Mouse (Mus musculus) hindbrain, embryonic 12.5 days (tissue): ENCODE measurements around the gene Sugct. TPM values are rescaled to one million over a fixed set of nuclear protein-coding genes. Genes with fewer than 3 reads are reported as not detected.
"Not testable (repeated sequence)": the region's sequence is repeated elsewhere in the genome, so short reads cannot be mapped to it uniquely, and the experiment has no call there.

Experiments used
- ATAC-seq: fragments of 200-750 bp; cut with Nextera tagmentation; 2 replicates; pipeline ENCODE4 v1.8.0; 2017; ENCODE audit warnings: moderate TSS enrichment; ENCODE audit not compliant: low FRiP score
- H3K27ac ChIP-seq: fragments of 300-500 bp; sonication (generic); 2 replicates; pipeline ENCODE4 v1.5.1; 2016; ENCODE audit warnings: mild to moderate bottlenecking
- H3K27me3 ChIP-seq: fragments of 300-500 bp; sonication (generic); 2 replicates; pipeline ENCODE4 v1.6.1; 2016; ENCODE audit warnings: mild to moderate bottlenecking
- H3K36me3 ChIP-seq: fragments of 300-500 bp; sonication (generic); 2 replicates; pipeline ENCODE4 v1.6.1; 2016; ENCODE audit warnings: mild to moderate bottlenecking
- H3K4me1 ChIP-seq: fragments of 300-500 bp; sonication (generic); 2 replicates; pipeline ENCODE4 v1.6.1; 2016
- H3K4me2 ChIP-seq: fragments of 300-500 bp; sonication (generic); replicated peaks from 2 replicates; pipeline ENCODE4 v1.6.1; 2016; ENCODE audit warnings: mild to moderate bottlenecking
- H3K4me3 ChIP-seq: fragments of 300-500 bp; sonication (generic); 2 replicates; pipeline ENCODE4 v1.5.1; 2016; ENCODE audit warnings: mild to moderate bottlenecking
- H3K9ac ChIP-seq: fragments of 300-500 bp; sonication (generic); 2 replicates; pipeline ENCODE4 v1.6.1; 2016; ENCODE audit warnings: mild to moderate bottlenecking, moderate library complexity
- H3K9me3 ChIP-seq: fragments of 300-500 bp; sonication (generic); replicated peaks from 2 replicates; pipeline ENCODE4 v1.6.1; 2016; ENCODE audit warnings: mild to moderate bottlenecking
- WGBS: fragments of 180-500 bp; shearing (Covaris S2); methylation state at CpG from one replicate; pipeline ENCODE4 v1.1.7; 2016; 5-methylcytosine and 5-hydroxymethylcytosine counted together
- polyA plus RNA-seq: library from polyadenylated mRNA; unstranded; fragments of >200 nt; fragmentation: Nextera tagmentation; extraction: Ambion mirVana; gene quantifications from 2 replicates; pipeline ENCODE4 v1.2.1, GENCODE M21; 2016

Sugct gene
- polyA plus RNA-seq, 1 experiment from 2014 or later: 4.6 TPM

- no peak for ATAC-seq
- 51% methylated on average over 3 of the region's 3 CpGs for WGBS
- no peak overlapping the region for H3K4me2 ChIP-seq
- no peak overlapping the region for H3K4me3 ChIP-seq
- no peak overlapping the region for H3K9ac ChIP-seq
- no peaks in the 10 kb centered on the region for H3K27me3 ChIP-seq
- H3K9me3 ChIP-seq: no peaks in the 10 kb centered on the region
- no peaks in the 10 kb centered on the region for H3K4me1 ChIP-seq
- H3K36me3 ChIP-seq: no peaks in the 10 kb centered on the region
- H3K27ac ChIP-seq: no peak overlapping the region
These were observed 110.0 kb downstream of the Sugct start for GRCm38 (mm10) chr13:17585267-17585913.

GRCm38 (mm10) chr13:17584804-17585203 is 110.5 kb downstream of the Sugct start:
- H3K4me3 ChIP-seq: no peak overlapping the region
- H3K36me3 ChIP-seq: no peaks in the 10 kb centered on the region
- H3K4me1 ChIP-seq: no peaks in the 10 kb centered on the region
- H3K4me2 ChIP-seq: no peak overlapping the region
- H3K27me3 ChIP-seq: no peaks in the 10 kb centered on the region
- no peak for ATAC-seq
- no peak overlapping the region for H3K27ac ChIP-seq
- H3K9me3 ChIP-seq: no peaks in the 10 kb centered on the region
- H3K9ac ChIP-seq: no peak overlapping the region

DNA sequence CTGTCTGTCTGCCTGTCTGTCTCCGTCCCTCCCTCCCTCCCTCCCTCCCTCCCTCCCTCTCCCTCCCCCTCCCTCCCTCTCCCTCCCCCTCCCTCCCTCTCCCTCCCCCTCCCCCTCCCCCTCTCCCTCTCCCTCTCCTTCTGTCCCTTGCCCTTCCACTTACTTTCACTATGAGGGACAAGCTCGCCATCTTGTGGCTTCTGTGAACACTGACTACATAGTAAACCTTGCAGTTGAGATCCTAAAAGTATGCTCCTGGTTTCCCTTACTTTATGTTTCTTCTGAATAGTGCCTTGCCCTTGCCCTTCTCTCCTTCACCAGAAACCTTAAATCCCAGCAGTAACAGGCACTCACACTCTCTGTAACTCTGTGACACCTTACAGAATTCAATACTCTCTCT is 113.7 kb downstream of the Sugct start:
- no peak for ATAC-seq

DNA sequence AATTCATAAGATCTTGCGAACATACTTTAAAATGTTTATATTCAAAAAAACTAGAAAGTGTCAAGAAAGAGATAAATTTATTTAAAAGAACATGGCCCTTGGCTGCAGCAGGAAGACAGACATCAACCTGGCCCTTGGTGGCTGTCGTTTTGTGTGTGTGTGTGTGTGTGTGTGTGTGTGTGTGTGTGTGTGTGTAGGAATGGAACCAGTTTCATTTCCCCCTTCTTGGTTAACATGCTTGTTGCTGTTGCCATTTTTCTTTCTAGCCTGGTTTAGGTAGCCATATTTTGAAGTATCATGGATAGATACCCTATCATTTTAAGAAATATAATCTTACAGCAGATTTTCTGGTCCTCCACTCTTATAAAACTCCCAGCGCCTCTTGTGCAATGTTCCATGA is 136.0 kb downstream of the Sugct start:
- no peaks in the 10 kb centered on the region for H3K4me1 ChIP-seq
- no peak overlapping the region for H3K27ac ChIP-seq
- no peaks in the 10 kb centered on the region for H3K27me3 ChIP-seq
- 87% methylated on average over 3 of the region's 3 CpGs for whole genome bisulfite sequencing
- ATAC-seq: no peak
- no peaks in the 10 kb centered on the region for H3K9me3 ChIP-seq
- no peaks in the 10 kb centered on the region for H3K36me3 ChIP-seq
- no peak overlapping the region for H3K9ac ChIP-seq
- no peak overlapping the region for H3K4me2 ChIP-seq
- no peak overlapping the region for H3K4me3 ChIP-seq

More for the DNA sequence above, 113.7 kb downstream of the Sugct start:
- Histone ChIP-seq H3K9ac (no peak overlapping the region), H3K27ac (no peak overlapping the region), H3K9me3 (no peaks in the 10 kb centered on the region), H3K36me3 (no peaks in the 10 kb centered on the region), H3K4me3 (no peak overlapping the region), H3K4me1 (no peaks in the 10 kb centered on the region), H3K4me2 (no peak overlapping the region), H3K27me3 (no peaks in the 10 kb centered on the region)
- WGBS: 11% methylated on average over 2 of the region's 2 CpGs

DNA sequence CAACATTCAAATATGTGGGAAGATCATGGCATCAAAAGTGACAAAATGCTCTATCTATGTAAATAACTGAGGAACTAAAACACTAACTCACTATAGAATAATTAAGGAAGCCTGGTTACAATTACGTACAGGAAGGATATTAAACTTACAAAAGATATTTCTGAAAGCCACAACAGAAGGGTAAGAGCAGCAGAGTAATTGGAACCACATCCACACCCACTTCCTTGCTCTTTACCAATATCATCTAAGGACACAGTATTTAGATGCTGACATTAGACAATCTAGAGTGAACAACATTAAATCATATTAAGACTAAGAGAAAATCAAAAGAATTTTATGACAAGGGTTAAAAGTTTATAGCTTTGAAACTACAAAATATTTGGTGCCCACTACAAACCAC is 159.0 kb downstream of the Sugct start:
- Histone ChIP-seq H3K9ac (no peak overlapping the region), H3K9me3 (no peaks in the 10 kb centered on the region), H3K36me3 (no peaks in the 10 kb centered on the region), H3K4me2 (no peak overlapping the region), H3K4me1 (no peaks in the 10 kb centered on the region), H3K4me3 (no peak overlapping the region), H3K27ac (no peak overlapping the region), H3K27me3 (no peaks in the 10 kb centered on the region)
- no peak for ATAC-seq
- 89% methylated on average over 1 of the region's 1 CpGs for WGBS

DNA sequence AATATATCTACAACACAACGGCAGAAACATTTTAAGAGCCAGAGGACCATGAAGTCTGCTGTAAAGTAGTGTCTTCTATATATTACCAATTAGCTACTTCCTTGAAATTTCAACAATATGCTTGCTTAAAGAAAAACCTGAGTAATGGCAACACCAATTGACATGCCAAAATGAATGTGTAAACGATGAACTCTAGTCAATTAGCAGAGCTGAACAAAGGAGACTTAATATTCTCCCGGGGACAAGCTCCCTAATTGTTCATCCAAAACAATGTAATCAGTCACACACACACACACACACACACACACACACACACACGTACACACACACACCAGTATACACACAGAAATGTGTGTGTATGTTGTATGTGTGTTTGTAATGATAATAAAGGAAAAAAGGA is 160.5 kb downstream of the Sugct start:
- H3K27ac ChIP-seq: no peak overlapping the region

GRCm38 (mm10) chr13:17534469-17534868 is 160.9 kb downstream of the Sugct start:
- no peak overlapping the region for H3K9ac ChIP-seq
- H3K27me3 ChIP-seq: no peaks in the 10 kb centered on the region
- H3K9me3 ChIP-seq: no peaks in the 10 kb centered on the region
- no peaks in the 10 kb centered on the region for H3K4me1 ChIP-seq
- H3K4me3 ChIP-seq: no peak overlapping the region
- no peak overlapping the region for H3K4me2 ChIP-seq
- ATAC-seq: no peak
- WGBS: 71% methylated on average over 4 of the region's 4 CpGs
- no peaks in the 10 kb centered on the region for H3K36me3 ChIP-seq
- no peak overlapping the region for H3K27ac ChIP-seq

More for the DNA sequence above, 160.5 kb downstream of the Sugct start:
- H3K27me3 ChIP-seq: no peaks in the 10 kb centered on the region
- no peaks in the 10 kb centered on the region for H3K4me1 ChIP-seq
- WGBS: 58% methylated on average over 4 of the region's 4 CpGs
- ATAC-seq: no peak
- H3K9ac ChIP-seq: no peak overlapping the region
- H3K4me3 ChIP-seq: no peak overlapping the region
- no peaks in the 10 kb centered on the region for H3K9me3 ChIP-seq
- H3K36me3 ChIP-seq: no peaks in the 10 kb centered on the region
- H3K4me2 ChIP-seq: no peak overlapping the region

DNA sequence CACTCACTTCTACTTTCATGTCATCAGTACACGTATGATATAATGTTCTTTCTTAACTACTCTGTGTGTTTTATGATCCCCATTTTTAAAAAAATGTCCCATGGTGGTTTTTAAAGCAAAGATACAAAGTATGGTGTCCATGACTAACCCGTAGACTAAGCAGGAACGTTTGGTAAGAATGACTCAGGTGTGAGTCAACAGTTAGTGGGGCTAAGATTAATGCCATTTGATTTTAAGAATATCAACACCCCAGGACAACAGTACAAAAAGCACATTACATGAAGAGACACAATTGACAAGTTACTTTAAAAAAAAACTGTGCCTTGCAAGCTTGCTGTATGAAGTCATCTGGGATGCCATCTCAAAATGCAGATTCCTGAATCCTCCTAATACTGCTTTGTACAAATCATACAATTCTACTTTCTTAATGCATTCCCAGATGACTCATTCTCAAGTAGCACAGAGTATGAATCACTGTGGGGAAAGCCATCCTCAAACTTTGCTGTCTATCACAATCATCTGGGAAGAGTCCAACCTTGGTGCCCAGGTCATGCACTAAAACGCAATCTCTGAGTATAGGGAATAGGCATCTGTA is 184.1 kb downstream of the Sugct start:
- Histone ChIP-seq H3K4me3 (no peak overlapping the region), H3K9me3 (no peaks in the 10 kb centered on the region), H3K36me3 (no peaks in the 10 kb centered on the region), H3K27me3 (no peaks in the 10 kb centered on the region), H3K9ac (no peak overlapping the region), H3K4me1 (no peaks in the 10 kb centered on the region), H3K4me2 (no peak overlapping the region), H3K27ac (no peak overlapping the region)
- no peak for ATAC-seq
- WGBS: 83% methylated on average over 4 of the region's 4 CpGs

DNA sequence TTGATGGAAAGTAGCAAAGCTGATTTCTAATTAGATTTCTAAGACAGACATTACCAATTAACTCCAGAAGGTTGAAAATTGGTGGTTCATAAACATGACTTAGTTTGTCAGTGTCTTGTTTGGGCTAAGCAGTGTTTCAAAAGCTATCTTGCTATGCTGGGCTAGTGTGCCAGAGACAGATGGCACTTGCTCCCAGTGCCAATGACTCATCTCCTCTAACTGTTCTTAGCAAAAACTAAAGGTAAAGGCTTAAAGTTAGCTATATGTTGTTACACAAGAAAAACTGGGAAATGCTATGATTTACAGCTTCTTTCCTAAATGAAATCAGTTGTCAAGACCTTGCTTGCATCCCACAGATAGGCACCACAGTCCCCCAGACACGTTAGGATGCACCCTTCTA is 200.4 kb downstream of the Sugct start:
- Histone ChIP-seq H3K27me3 (no peaks in the 10 kb centered on the region), H3K9me3 (no peaks in the 10 kb centered on the region), H3K36me3 (no peaks in the 10 kb centered on the region), H3K4me2 (no peak overlapping the region), H3K27ac (no peak overlapping the region), H3K9ac (no peak overlapping the region), H3K4me1 (no peaks in the 10 kb centered on the region), H3K4me3 (no peak overlapping the region)
- no peak for ATAC-seq
- 69% methylated on average over 1 of the region's 1 CpGs for WGBS

DNA sequence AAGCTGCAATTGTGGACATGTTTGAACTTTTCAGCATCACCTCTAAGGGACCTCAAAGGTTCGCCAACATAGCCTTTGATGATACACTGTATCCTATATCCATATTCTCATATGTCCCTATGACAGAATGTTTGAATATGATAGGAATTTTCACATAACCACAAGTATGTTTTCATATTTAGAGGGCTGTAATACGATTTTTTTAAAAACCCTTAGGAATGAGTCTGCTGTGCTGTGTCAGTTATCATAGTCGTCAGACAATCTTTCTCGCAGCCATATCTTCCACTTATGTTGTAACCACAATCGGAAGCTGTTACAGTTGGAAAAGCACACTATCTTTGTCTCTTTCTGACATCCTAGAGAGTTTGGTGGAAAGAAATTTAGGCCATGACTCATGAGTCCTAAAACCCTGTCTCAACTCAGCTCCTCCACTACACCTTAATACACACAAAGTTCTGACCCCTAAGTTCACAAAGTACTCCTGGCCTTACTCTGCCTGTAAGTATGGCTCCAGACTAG is 201.2 kb downstream of the Sugct start:
- no peaks in the 10 kb centered on the region for H3K4me1 ChIP-seq
- H3K4me3 ChIP-seq: no peak overlapping the region
- ATAC-seq: no peak
- no peaks in the 10 kb centered on the region for H3K9me3 ChIP-seq
- H3K27me3 ChIP-seq: no peaks in the 10 kb centered on the region
- no peak overlapping the region for H3K4me2 ChIP-seq
- 88% methylated on average over 5 of the region's 5 CpGs for WGBS
- no peak overlapping the region for H3K9ac ChIP-seq
- no peaks in the 10 kb centered on the region for H3K36me3 ChIP-seq
- no peak overlapping the region for H3K27ac ChIP-seq

DNA sequence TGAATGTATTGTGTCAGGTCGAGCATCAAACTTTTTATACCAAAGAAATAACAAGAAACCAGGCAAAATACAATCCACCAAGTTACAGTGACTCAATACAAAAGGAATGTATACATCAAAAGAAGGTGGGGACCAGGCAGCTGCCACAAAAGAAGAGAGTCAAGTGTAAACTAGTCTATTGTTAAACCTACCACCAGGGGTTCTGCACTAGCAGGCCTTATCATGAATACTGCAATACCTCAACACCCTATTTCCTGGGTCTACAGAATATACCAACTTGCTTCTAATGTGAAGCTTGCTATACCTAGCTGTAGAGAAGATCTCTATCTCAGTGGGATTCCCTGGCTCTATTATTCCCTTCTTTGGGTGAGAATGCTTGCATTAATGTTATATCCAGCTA is 237.4 kb downstream of the Sugct start:
- not testable (repeated sequence) for H3K36me3 ChIP-seq, H3K4me3 ChIP-seq, H3K9me3 ChIP-seq, H3K27me3 ChIP-seq, H3K27ac ChIP-seq, H3K4me2 ChIP-seq, H3K4me1 ChIP-seq, ATAC-seq, H3K9ac ChIP-seq
- WGBS: 38% methylated on average over 1 of the region's 1 CpGs

- 48% methylated on average over 7 of the region's 7 CpGs for WGBS
- ATAC-seq: peak; percentile 70; the same call in 1 of the 2 replicates
- H3K36me3 ChIP-seq: no peaks in the 10 kb centered on the region
- H3K27ac ChIP-seq: no peak overlapping the region
- H3K4me1 ChIP-seq: no peaks in the 10 kb centered on the region
- no peaks in the 10 kb centered on the region for H3K9me3 ChIP-seq
- H3K27me3 ChIP-seq: no peaks in the 10 kb centered on the region
- H3K4me2 ChIP-seq: no peak overlapping the region
- no peak overlapping the region for H3K4me3 ChIP-seq
- no peak overlapping the region for H3K9ac ChIP-seq
These were observed 263.0 kb downstream of the Sugct start for GRCm38 (mm10) chr13:17432139-17432916.
